Mouse (Mus musculus): ENCODE results near the gene Thsd7b. TPM values are rescaled to one million over a fixed set of nuclear protein-coding genes. Genes with fewer than 3 reads are reported as not detected.

The Thsd7b gene
- total RNA-seq, 1 experiment from 2014 or later, result 0.76 TPM

- no peak for DNase-seq
Measured at GRCm38 (mm10) chr1:129644252-129644861, 371.3 kb downstream of the Thsd7b start.

- peak; percentile 1 for DNase-seq
Measured at GRCm38 (mm10) chr1:129651448-129651847, 378.3 kb downstream of the Thsd7b start.

- DNase-seq, result no peak
Measured at GRCm38 (mm10) chr1:129658045-129658444, 384.9 kb downstream of the Thsd7b start.

GRCm38 (mm10) chr1:129675878-129676277 is 402.8 kb downstream of the Thsd7b start:
- DNase-seq, result no peak

- no peak for DNase-seq
Measured at GRCm38 (mm10) chr1:129678851-129679250, 405.7 kb downstream of the Thsd7b start.

- no peak for DNase-seq
Measured at GRCm38 (mm10) chr1:129705701-129706100, 432.6 kb downstream of the Thsd7b start.

- no peak for DNase-seq
Measured at GRCm38 (mm10) chr1:129712706-129713105, 439.6 kb downstream of the Thsd7b start.

GRCm38 (mm10) chr1:129713571-129713970 is 440.5 kb downstream of the Thsd7b start:
- DNase-seq, result no peak

GRCm38 (mm10) chr1:129719592-129719991 is 446.5 kb downstream of the Thsd7b start:
- DNase-seq, result no peak

GRCm38 (mm10) chr1:129731991-129732390 is 458.9 kb downstream of the Thsd7b start:
- no peak for DNase-seq

- DNase-seq, result no peak
Measured at GRCm38 (mm10) chr1:129747595-129747994, 474.5 kb downstream of the Thsd7b start.

GRCm38 (mm10) chr1:129756548-129757240 is 483.6 kb downstream of the Thsd7b start:
- no peak for DNase-seq

- no peak for DNase-seq
Measured at GRCm38 (mm10) chr1:129759003-129759402, 485.9 kb downstream of the Thsd7b start.

GRCm38 (mm10) chr1:129761234-129761633 is 488.1 kb downstream of the Thsd7b start:
- DNase-seq, result no peak

- DNase-seq, result no peak
Measured at GRCm38 (mm10) chr1:129764748-129765147, 491.6 kb downstream of the Thsd7b start.

- no peak for DNase-seq
Measured at GRCm38 (mm10) chr1:129777055-129777454, 504.0 kb downstream of the Thsd7b start.

GRCm38 (mm10) chr1:129779506-129779905 is 506.4 kb downstream of the Thsd7b start:
- DNase-seq, result no peak

- no peak for DNase-seq
Measured at GRCm38 (mm10) chr1:129780589-129780988, 507.5 kb downstream of the Thsd7b start.

- DNase-seq, result no peak
Measured at GRCm38 (mm10) chr1:129798519-129798918, 525.4 kb downstream of the Thsd7b start.

- DNase-seq, result no peak
Measured at GRCm38 (mm10) chr1:129826927-129827326, 553.8 kb downstream of the Thsd7b start.

GRCm38 (mm10) chr1:129837324-129837723 is 564.2 kb downstream of the Thsd7b start:
- no peak for DNase-seq

GRCm38 (mm10) chr1:129837776-129838175 is 564.7 kb downstream of the Thsd7b start:
- DNase-seq, result no peak

- no peak for DNase-seq
Measured at GRCm38 (mm10) chr1:129838486-129838885, 565.4 kb downstream of the Thsd7b start.

GRCm38 (mm10) chr1:129843416-129843815 is 570.3 kb downstream of the Thsd7b start:
- no peak for DNase-seq

Measured in adrenal gland, postnatal 25 days (tissue).